Mouse (Mus musculus): ENCODE results near the gene Adra1b.

The Adra1b gene

DNA sequence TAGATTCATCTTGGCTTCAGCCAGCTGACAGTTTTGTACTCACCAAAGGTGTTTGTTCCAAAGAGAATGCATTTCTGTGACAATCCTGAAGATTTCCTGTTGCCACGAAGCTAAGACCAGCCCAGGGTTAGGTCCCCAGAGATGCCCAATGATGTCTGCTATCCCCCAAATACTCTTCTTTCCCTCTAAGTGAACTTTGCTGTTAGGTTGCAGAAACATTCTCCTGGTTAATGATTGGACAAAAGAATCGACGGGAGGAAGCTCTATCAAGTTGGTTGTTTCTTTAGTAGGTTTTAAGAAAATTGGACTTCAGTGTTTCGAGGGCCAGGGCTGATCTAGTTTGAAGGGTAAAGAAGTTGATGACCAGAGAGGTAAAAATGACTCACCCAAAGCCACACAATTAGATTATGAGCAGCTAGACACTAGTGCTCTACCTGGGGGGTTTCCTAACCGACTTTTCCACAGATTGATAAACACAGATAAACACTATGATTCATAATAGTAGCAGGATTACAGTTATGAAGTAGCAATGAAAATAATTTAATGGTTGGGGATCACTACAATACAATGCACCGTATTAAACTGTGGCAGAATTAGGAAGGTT is at the start of gene Adra1b:
TSS of gene Adra1b (minus strand) at position 160 of the 604 bp plus-strand sequence.
- no peak for DNase-seq (ENCODE audit: low spot score in 2 of 2)

DNA sequence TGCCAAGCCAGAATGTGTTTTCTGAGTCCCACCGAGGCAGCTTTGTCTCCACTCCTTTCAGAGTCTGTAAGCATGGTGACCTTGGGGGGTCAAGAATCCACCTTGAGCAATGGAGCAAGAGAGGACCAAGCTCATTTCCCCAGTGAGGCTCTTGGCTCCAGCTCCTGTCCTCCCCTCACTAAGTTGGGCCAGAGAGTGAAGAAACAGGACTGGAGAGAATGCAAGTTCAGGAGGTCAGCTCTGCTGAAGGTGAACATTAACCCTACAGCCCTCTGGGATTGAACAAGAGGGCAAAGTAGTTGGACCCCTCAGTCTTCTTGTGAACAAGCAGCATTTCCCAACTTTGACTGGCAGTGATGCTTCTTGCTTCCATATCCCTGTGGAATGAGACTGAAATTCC is 49.3 kb upstream of the Adra1b start:
- DNase-seq (ENCODE audit: low spot score in 2 of 2) = no peak

DNA sequence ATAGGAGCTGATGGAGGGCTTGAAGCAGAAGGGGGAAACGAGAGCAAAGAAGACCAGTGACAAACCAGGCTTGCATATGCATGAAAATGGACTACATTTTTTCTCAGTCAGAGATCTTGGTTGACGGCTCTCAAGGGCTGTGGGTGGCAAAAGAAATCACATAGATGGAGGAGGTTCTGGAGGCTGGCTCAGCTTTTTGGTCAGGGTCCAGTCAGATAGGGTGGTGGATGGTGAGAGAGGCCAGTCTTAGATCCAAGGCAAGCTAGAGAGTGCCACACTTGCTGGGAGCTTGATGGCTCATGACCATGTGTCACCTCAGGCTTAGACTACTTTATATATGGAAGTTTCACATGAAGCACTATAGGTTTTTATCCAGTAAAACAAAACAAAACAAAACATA is 42.8 kb upstream of the Adra1b start:
- no peak for DNase-seq (ENCODE audit: low spot score in 2 of 2)

DNA sequence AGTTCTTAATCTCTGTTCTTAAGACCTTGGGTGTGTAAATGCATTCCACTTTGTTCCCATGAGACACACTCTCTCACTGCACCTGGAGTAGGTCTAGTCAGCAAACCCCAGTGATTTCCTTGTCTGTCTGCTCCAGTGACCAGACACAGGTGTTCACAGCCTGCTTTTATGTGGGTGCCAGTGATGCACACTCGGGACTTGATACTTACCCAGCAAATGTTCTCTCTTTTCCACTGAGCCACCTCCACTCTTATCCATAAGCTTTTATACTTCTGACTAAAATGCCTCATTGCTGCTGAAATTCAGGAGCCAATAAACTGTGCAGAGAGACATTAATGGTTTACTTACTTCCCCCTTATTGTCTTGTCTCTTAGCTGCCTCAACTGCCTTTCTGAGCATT is 42.2 kb upstream of the Adra1b start:
- no peak for DNase-seq (ENCODE audit: low spot score in 2 of 2)

DNA sequence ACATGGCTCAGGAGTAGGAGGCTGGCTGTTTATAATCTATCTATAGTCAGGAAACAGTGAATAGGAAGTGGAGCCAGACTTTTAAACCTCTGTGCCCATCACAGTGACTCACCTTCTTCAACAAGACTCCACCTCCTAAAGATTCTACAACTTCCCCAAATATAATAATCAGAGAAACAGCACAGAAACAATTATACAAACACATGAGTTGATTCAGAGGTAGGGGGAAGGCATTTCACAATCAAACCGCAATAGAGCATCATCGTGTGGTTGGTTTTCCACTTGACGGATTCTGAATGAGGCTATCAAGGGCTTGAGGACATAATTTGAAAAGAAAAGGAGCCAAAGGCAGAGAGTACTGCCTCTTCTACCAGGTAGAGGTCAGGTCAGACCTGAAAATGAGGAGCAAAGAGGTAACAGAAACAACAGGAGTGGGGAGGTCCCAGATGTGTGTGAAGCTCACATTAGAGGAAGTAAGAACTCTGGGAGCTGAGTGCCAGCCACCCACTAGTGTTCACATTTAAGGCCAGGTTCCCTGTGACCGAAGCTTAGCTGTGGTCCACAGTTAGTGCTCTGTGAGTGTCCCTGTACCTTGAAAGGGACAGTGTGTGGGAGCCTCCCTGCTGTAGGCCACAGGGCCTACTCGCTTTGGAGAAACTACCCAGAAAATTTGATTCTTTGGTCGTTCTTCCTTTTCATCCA is 39.6 kb upstream of the Adra1b start:
- no peak for DNase-seq (ENCODE audit: low spot score in 2 of 2)

DNA sequence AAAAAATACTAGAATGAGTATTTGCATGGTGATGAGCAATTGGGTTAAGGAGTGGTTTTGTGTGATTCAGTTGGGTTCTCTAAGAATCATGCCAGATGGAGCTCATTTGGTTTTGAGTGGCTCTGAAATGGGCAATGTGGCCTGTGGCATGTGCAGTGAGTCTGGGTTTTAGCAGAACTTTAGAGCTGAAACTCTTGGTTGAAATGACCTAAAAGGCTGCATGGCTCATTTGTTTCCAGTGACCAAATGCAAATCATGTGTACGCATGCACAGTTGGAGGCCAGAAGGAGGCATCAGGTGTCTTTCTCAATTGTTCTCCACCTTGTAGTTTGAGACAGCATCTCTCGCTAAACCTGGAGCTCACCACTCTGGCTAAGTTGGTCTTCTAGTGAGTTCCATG is 35.0 kb upstream of the Adra1b start:
- DNase-seq (ENCODE audit: low spot score in 2 of 2) = no peak

DNA sequence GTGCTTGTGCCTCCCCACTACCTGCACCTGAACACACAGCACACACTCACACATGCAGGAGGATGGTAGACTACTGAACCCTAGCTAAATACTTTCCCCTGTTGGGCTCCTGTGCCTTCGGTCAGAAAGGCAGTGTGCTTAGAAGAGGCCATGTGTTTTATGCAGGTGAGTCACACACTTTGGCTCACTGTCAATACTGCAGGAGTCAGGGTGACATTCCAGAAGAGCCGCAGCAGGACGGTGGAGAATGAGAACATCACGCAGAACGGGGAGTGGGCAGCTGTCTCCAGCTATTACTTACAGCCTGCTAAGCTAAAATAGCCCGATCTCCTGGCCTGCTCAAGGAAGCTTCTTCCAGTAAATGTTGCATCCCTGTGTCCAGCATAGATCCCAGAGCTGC is 32.5 kb upstream of the Adra1b start:
- DNase-seq (ENCODE audit: low spot score in 2 of 2) = peak in 1 of 2 experiments; percentile 26

DNA sequence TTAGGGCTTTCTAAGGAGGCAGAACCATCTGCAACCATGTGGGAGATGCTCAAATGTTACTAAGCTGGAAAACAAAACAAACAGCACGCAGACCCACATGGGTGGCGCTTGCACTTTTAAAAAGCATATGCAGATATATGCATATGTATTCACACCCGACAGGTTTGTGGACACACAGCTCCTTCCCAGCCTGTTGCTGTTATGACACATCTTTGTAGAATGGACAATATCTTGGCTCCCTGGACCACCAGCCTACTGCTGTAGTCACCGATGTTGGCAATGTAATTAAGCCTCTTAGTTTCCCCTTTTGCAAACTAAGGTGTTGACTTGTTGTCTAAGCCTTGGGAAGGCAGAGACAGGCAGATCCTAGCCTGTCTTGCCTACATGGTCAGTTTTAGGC is 32.0 kb upstream of the Adra1b start:
- DNase-seq (ENCODE audit: low spot score in 2 of 2) = no peak

DNA sequence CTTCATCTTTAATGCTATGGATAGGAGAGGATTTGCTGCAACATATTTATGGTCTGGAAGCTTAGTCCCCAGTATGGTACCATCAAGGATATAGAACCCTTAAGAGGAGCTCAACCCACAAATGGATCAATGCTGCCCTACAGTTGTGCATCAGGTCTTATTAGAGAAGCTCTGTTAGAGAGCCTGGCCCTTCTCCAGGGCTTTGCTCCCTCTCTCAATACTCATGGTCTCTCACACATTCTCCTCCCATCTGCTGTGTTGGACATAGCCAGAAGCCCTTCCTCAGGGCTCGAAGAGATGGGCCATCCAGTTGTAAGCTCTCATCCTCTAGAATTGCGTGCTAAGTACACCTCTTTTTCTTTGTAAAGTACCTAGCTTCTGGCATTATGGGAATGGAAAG is 29.2 kb upstream of the Adra1b start:
- no peak for DNase-seq (ENCODE audit: low spot score in 2 of 2)

DNA sequence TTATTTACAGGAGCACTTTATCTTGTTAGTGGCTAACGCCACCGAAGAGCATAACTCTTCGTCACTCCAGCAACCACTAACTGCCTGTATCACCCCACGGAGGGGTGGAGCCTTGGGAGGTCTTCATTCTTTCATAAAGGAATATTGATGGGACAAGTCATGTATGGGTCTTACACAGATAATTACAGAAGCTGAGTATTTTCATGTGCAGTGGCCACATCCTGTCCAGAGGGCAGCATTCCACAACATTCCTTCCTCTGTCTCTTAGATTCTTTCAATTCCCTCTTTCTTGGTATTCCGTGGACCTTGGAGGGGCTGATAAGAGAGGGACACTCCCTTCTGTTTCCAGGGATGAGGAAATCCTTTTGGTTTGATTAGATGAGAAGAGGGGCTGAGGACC is 28.7 kb upstream of the Adra1b start:
- DNase-seq (ENCODE audit: low spot score in 2 of 2) = no peak

DNA sequence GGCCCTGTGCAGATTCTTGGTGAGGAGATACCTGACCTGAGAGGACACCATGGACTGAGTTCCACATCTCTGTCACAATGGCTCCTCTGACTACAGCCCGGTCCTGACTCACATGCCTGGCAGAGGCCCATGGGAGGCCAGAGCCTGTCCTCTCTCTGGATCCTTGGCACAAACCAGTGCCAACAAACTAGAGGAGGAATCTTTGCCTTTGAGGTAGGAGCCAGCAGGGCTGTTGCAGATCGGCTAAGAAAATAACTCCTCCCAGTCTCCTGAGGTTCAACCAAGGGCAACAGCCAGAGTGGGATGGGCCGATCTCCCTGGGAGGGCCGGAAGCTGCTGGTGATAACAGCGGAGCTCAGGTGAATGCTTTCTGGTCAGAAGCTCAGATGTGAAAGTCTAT is 28.2 kb upstream of the Adra1b start:
- no peak for DNase-seq (ENCODE audit: low spot score in 2 of 2)

DNA sequence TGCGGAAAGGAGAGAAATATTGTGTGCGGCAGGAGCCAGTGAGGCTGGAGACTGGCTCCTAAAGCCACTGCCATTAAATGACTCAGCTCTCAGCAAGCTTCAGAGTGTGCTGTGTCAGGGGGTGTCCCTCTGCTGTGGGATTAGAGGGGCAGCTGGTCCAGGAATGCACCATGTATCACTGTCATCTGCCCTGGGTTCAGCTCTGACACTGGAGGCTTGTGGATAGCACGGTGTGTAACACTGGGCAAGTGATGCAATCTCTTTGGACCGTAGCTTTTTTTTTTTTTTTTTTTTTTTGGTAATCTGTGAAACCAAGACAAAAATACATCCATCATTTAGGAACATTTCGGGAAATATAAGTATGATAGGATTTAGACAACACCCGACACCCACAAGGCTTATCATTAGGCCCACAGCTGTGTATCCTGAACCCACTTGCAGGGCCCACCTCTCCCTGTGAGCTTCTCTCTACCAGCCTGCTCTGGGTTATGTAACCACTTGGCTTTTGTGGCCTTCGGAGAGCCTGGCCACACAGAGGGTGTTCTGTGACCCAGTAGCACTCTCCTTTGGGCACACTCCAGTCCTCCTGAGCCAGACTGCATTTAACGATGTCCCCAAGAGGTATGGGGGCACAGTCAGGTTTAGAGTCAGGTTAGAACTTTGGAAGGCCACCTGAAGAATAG is 26.3 kb upstream of the Adra1b start:
- no peak for DNase-seq (ENCODE audit: low spot score in 2 of 2)

DNA sequence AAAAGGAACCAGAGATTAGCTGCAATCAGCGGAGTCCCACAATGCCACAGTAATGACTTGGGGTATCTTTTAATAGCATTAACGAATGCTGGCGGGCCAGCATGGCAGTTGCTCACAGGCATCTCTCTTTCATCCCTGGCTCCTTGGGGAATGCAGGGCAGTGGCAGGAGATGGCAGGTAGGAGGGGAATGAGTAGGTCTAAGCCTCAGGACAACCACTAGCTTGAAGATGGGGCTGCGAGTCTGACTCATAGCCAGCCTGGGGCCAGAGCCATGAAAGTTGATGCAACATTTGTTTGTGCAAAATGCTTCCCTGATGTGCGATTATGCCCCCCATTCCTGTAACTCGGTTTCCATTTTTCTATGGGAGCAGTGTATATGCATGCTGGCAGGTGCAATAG is 25.2 kb upstream of the Adra1b start:
- no peak for DNase-seq (ENCODE audit: low spot score in 2 of 2)

DNA sequence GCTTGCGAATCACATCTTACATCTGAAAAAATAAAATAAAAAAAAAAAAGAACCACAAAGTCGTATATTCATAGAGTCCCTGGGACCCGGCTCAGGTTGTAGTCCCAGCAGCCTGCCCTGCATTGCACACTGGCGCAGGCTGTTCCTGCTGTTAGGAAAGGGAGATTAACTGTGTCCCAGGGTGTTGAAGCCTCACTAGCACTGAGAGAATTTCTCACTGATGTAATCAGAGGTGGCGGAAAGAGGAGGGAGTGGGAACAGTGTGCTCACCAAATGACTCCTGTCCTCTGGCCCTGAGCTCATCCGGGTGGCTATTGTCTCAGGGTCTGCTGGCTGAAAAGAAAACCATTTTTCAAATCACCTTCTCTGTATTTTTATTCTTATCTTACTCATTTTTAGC is 24.6 kb upstream of the Adra1b start:
- no peak for DNase-seq (ENCODE audit: low spot score in 2 of 2)

DNA sequence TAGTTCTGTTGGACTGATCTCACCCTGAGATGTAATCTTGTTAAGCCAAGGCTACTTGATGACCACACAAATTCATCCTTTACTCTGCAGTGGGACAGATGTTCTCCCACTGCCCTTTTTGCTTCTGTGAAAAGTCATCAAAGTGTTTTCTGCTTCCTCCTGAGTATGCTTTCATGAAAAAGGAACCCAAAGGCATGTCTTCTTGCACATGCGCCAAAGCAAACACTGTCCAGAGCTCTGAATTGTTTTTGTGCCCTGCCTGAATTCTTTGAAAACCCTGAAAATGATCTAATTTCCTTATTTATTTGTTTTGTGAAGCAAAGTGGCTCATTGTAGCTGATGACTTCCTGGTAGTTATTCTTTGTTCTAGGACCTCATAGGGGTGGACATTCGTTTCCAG is 20.7 kb upstream of the Adra1b start:
- no peak for DNase-seq (ENCODE audit: low spot score in 2 of 2)

DNA sequence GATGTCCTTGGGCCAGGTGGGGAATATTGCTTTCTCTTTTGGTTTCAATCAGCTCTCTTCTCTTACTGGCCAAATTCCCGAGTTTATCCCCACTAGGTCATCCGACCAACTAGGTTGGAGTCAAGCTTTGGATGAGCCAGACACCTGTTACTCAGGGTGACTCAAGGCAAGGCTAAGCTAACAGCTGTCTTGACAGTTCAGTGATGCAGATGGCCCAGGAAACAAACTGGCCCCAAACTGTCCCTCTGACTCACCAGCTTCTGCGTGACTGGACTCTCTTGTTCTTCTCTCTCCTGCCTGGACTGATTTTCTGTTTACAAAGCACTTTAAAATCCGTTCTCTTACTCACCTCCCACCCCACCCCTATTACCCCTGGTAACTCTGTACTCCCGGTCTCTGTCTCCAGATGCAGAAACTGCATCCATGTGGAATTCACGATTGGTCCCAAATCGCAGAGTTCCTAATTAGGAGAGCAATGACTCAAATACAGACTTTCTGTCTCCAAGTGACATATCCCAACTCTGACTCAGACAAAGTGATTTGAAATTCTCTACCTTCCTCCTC is 18.6 kb upstream of the Adra1b start:
- DNase-seq (ENCODE audit: low spot score in 2 of 2) = no peak

DNA sequence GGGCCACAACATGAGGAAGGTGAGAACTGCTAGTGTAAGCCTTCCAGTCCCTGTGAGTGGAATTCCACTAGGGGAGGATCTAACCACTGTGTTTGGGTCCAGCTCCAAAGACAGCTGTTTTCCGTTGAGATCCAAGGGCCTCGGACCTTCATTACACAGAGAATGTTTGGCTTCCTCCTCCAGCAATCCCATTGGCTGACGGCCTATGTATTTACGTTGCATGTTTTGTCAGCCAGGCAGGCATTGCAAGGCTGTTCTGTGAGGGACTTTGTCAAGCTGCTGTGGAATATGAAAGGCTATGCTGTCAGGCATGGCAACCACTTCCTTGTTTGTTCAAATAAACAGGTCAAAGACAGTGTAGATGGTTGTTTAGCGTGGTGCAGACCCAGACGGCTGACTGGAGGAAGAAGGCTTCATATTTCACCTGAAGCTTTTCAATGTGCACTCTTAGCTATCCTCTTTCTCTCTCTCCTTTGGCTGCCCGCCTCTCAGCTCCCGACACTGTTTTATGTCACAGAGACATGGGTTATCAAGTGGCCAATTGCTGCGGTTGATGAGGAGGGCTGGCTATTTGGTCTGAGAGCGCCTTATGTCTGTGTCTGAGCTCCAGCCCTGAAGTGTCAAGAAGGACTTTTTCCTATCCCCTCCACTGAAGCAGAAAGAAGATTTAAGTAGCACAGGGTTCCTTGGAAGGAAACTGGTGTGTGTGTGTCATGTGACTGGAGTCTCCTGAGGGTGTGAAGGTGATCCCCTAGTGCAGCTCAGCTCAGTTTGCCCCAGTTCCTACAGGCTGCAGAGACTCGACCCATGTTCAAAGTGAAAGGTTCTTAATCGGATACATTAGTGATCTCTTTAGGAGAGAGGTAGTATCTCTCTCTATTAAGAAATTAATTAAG is 13.8 kb upstream of the Adra1b start:
- no peak for DNase-seq (ENCODE audit: low spot score in 2 of 2)

DNA sequence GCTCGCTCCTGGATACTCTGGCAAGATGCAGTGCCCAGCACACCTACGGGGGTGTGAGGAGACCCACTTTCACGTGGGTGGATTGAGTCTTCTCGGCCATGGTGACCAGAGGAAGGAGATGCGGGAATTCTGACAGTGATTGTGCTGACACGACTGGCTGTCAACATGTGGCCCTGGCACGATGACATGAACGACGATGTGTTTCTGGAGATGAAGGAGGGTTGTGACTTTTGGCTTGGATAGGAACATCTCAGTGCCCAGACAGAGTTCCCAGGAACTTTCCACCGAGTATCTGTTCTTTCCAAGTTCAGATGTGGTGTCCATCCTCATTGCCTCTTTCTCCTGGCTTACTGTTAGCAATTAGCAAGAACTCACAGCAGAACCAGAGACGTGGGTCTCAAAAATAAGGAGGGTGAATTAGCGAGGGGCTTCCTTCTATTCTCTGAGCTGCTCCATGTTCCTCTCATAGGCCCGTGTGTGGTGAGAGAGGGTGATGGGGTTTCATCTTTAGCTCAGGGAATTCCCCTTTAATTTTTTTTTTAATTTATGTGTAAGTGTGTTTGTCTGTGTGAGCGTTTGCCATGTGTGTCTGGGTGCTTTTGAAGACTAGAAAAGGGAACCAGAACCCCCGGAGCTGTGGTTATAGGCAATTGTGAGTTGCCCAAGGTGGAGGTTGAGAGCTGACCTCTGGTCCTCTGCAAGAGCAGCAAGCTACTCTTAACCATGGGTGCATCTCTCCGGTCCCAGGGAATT is 11.3 kb upstream of the Adra1b start:
- DNase-seq (ENCODE audit: low spot score in 2 of 2) = no peak

DNA sequence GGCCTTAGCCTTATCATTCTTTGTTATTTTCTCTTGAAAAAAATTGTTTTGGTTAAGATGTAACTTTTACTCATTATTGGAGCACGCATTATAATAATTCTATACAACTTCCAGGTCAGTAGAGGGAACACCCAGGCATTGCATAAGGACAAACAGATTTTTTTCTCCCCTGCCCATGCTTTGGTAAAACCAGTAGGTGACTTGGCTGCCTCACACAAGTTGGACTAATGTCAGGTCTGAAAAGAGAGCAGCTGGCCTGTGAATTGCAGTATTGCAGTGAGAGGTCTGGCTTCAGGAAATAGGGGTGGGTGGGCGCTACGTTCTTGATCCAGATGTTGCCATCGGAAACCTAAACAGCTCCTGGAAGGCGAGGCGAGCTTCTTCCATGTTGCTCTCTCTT is 10.6 kb upstream of the Adra1b start:
- no peak for DNase-seq (ENCODE audit: low spot score in 2 of 2)

DNA sequence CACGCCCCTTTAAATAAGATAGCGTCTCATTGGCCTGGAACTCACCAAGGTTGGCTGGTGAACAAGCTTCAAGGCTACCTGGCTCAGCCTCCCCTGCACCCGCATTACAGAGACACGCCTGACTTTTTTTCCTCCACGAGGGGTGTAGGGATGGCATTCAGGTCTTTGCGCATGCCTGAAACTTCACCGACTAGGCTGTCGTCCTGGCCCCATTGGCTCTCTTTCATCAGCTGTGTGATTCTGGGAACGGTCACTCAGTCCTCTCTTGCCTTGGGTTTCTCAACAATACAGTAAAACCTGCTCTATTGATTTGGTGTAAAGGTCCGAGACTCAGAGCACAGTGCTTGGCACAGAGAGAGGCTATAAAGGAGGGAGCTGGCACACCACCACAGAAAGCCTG is 2.3 kb upstream of the Adra1b start:
- DNase-seq (ENCODE audit: low spot score in 2 of 2) = no peak

DNA sequence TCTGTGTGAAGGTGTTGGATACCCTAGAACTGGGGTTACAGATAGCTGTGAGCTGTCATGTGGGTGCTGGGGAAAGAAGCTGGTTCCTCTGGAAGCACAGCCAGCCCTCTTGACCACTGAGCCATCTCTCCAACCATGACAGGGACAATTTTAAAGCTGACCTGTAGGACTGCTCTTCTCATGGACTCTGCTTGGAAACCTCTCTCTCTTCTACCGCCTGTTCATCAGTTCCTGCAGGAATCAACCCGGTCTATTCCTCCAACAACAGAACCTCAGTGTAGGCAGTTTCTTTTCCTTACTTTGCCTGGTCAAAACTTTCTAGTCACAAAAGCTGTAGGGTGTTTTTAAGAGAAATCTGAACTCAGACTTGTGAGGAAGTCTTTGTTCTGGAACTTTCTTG is 1.3 kb downstream of the Adra1b start:
- DNase-seq (ENCODE audit: low spot score in 2 of 2) = no peak

Data from right cerebral cortex, adult 2 months (tissue).